Mouse (Mus musculus) lung, postnatal 0 days (tissue): ENCODE measurements around the gene Gnptab. TPM values are rescaled to one million over a fixed set of nuclear protein-coding genes. Genes with fewer than 3 reads are reported as not detected.
A peak's percentile ranks its signal among the peaks of the same experiment; 100 is the strongest.
"Not testable (repeated sequence)": the region's sequence is repeated elsewhere in the genome, so short reads cannot be mapped to it uniquely, and the experiment has no call there.

Experiments
- ATAC-seq: fragments of 200-750 bp; cut with Nextera tagmentation; 2 replicates; pipeline ENCODE4 v1.8.0; 2017; ENCODE audit warnings: moderate library complexity
- DNase-seq: peaks from one replicate; pipeline ENCODE4 v3.0.0-alpha.2; 2016; ENCODE audit warnings: low spot score
- H3K27ac ChIP-seq: fragments of 300-500 bp; sonication (generic); 2 replicates; pipeline ENCODE4 v1.5.1; 2014; ENCODE audit warnings: antibody characterized with exemption, mild to moderate bottlenecking, low read length, mixed read lengths
- H3K27me3 ChIP-seq: fragments of 300-500 bp; sonication (generic); replicated peaks from 2 replicates; pipeline ENCODE4 v1.6.1; 2014; ENCODE audit warnings: low read length, mixed read lengths; ENCODE audit not compliant: insufficient read depth
- H3K36me3 ChIP-seq: fragments of 300-500 bp; sonication (generic); 2 replicates; pipeline ENCODE4 v1.6.1; 2014; ENCODE audit warnings: low read length, mixed read lengths; ENCODE audit not compliant: insufficient read depth
- H3K4me1 ChIP-seq: fragments of 300-500 bp; sonication (generic); 2 replicates; pipeline ENCODE4 v1.6.1; 2014; ENCODE audit warnings: antibody characterized with exemption, low read depth, low read length, mixed read lengths; ENCODE audit not compliant: insufficient read depth
- H3K4me2 ChIP-seq: fragments of 300-500 bp; sonication (generic); replicated peaks from 2 replicates; pipeline ENCODE4 v1.6.1; 2014; ENCODE audit warnings: low read depth, mild to moderate bottlenecking, low read length, moderate library complexity, mixed read lengths
- H3K4me3 ChIP-seq: fragments of 300-500 bp; sonication (generic); 2 replicates; pipeline ENCODE4 v1.5.1; 2014; ENCODE audit warnings: low read depth, low read length
- H3K9ac ChIP-seq: fragments of 300-500 bp; sonication (generic); replicated peaks from 2 replicates; pipeline ENCODE4 v1.6.1; 2014; ENCODE audit warnings: low read depth, mild to moderate bottlenecking
- H3K9me3 ChIP-seq: fragments of 300-500 bp; sonication (generic); 2 replicates; pipeline ENCODE4 v1.6.1; 2016; ENCODE audit warnings: low read length, mixed read lengths
- CTCF ChIP-seq: IDR thresholded peaks from 2 replicates; pipeline ENCODE4 v1.5.1; 2016; ENCODE audit warnings: antibody characterized with exemption, mild to moderate bottlenecking
- EP300 ChIP-seq: IDR thresholded peaks from 2 replicates; pipeline ENCODE4 v1.6.1; 2016; ENCODE audit warnings: antibody characterized with exemption, mild to moderate bottlenecking, control low read depth
- WGBS: fragments of 180-500 bp; shearing (Covaris S2); extraction: QIAGEN DNeasy Blood & Tissue Kit; methylation state at CpG from one replicate; pipeline ENCODE4 v1.1.7; 2014; 5-methylcytosine and 5-hydroxymethylcytosine counted together
- polyA plus RNA-seq: library from polyadenylated mRNA; unstranded; fragments of >200 nt; fragmentation: Nextera tagmentation; extraction: Ambion mirVana; gene quantifications from 2 replicates; pipeline ENCODE4 v1.2.1, GENCODE M21; 2015

The Gnptab gene
- polyA plus RNA-seq, 1 experiment from 2014 or later: 9.9 TPM

DNA sequence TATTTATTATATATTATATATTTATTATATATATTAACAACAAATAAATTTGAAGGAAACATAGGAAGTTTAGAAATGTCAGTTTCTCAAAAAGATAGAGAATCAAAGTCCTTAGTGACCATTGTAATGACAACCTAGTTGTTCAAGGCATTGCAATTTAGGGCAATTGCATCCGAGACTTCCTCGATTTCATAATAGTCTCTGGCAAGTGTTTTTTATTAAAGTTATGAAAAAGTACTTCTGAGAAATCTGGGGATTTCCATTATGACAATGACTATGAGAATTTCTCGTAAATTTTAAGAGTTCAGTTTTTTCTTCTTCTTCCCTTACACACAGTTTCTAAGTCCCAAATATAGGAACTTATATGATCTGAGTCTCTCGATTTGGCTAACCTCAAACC is 6.5 kb upstream of the Gnptab start:
- H3K9ac ChIP-seq: no peak overlapping the region
- no peak for DNase-seq
- H3K27me3 ChIP-seq: no peaks in the 10 kb centered on the region
- no peak overlapping the region for H3K4me3 ChIP-seq
- no peak for TF ChIP-seq EP300
- TF ChIP-seq CTCF: no peak
- no peaks in the 10 kb centered on the region for H3K36me3 ChIP-seq
- H3K9me3 ChIP-seq: no peaks in the 10 kb centered on the region
- ATAC-seq: no peak
- no peak overlapping the region for H3K27ac ChIP-seq
- 80% methylated on average over 4 of the region's 4 CpGs for WGBS
- no peak overlapping the region for H3K4me2 ChIP-seq
- H3K4me1 ChIP-seq: no peaks in the 10 kb centered on the region

DNA sequence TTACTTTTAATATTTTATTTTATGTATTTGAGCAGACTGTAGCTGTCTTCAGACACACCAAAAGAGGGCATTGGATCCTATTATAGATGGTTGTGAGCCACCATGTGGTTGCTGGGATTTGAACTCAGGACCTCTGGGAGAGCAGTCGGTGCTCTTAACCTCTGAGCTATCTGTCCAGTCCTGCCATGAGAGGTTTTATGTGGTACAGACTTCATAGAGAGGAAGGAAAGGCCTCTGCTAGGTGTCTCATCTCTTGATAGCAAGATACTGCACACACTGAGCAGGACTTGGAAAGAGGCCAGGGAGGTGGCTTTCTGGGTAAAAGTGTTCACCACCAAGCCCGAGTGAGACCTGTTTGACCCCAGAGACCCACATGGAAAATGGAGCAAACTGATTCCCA is 6.0 kb upstream of the Gnptab start:
- 65% methylated on average over 2 of the region's 2 CpGs for WGBS

DNA sequence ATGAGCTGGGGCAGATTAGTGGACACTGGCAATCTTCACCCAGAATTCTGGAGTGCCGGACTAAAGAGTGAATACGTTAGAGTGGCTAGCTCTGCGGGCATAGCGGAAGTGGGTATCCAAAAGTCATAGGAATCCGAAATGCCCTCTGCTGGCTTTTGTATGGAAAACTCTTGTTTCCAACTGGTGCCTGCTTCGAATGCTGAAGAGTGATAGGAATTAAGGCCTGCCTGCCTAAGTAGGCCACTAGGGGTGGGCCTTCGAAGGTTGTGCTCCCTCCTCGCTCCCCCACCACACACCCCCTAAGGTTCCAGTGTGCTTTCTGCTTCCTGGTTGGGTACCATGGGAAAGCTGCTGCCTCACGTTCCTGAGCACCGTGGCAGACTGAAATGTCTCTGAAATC is 3.9 kb upstream of the Gnptab start:
- no peak for ATAC-seq
- H3K4me1 ChIP-seq: no peaks in the 10 kb centered on the region
- 31% methylated on average over 10 of the region's 10 CpGs for WGBS
- DNase-seq: peak; percentile 62
- no peak overlapping the region for H3K4me3 ChIP-seq
- TF ChIP-seq EP300 (no peak), CTCF (peak; percentile 46)
- no peaks in the 10 kb centered on the region for H3K9me3 ChIP-seq
- H3K27me3 ChIP-seq: no peaks in the 10 kb centered on the region
- no peak overlapping the region for H3K9ac ChIP-seq
- peak overlapping the region; percentile 22; the same call in 1 of the 2 replicates for H3K4me2 ChIP-seq
- no peak overlapping the region for H3K27ac ChIP-seq
- no peaks in the 10 kb centered on the region for H3K36me3 ChIP-seq

More for the DNA sequence above, 6.0 kb upstream of the Gnptab start:
- not testable (repeated sequence) for H3K27me3 ChIP-seq, H3K4me2 ChIP-seq, H3K4me1 ChIP-seq, ATAC-seq, H3K36me3 ChIP-seq, H3K4me3 ChIP-seq, H3K27ac ChIP-seq, H3K9ac ChIP-seq, H3K9me3 ChIP-seq, DNase-seq

DNA sequence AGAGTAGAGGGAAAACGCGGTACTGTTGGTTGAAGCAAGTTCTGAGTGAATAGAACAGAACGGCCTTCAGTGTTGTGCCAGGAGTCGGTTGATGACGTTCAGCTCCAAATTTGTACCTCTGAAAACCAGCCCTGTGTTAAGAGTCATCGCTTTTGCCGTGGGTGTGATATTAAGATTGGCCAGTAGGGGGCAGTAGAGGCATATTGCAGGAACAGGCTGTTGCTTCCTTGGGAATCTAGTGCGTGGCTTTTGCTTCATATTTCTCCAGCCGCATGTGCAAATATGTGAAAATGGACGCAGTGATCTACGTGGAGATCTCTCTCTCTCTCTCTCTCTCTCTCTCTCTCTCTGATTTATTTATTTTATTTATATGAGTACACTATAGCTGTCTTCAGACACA is 2.2 kb upstream of the Gnptab start:
- no peak for TF ChIP-seq EP300
- peak; percentile 99 for TF ChIP-seq CTCF
- Histone ChIP-seq H3K27ac (no peak overlapping the region), H3K9me3 (no peaks in the 10 kb centered on the region), H3K4me1 (peaks cover 4% of the 10 kb centered on the region; the same call in 1 of the 2 replicates), H3K9ac (no peak overlapping the region), H3K27me3 (no peaks in the 10 kb centered on the region), H3K36me3 (no peaks in the 10 kb centered on the region), H3K4me2 (0 out of 2 replicates have a peak overlapping the region, but pooled peaks have one; percentile 5), H3K4me3 (no peak overlapping the region)
- WGBS: 2% methylated on average over 11 of the region's 11 CpGs
- peak; percentile 14; the same call in 1 of the 2 replicates for ATAC-seq
- peak; percentile 83 for DNase-seq

DNA sequence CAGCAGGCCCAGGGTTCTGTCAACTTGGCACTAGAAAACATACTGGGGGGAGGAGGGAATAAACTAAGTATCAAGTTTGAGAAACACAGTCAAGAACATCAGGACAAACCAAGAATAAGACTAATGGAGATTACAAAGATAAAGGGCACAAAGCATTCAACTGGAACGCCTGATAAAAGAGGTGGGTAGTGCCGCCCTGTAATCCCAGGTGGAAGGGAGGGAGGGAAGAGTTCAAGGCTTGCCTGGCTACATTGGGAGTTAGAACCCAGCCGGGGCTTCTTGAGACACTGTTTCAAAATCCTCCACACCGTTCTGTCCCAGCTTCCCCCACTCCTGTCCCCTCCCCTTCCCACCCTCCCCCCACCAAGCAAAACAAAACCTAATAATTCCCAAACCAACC is 1.3 kb upstream of the Gnptab start:
- H3K4me2 ChIP-seq: no peak overlapping the region

DNA sequence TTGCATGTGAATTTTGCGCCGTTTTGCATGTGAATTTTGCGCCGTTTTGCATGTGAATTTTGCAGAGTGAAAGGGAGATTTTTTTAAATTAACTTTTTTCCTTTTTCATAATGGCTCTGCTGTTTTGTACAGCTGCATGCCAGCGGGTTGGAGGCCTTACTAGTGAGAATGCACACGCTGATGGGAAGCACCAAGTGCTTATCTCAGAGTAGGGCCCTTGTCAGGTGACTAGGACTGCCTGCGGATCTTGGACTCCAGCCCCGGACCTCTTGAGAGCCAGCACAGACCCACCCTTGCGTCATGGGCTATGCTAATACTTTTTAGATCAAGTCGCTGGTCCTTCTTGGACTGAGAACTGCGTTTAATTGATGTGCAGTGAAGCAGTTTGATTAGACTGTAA is 1.1 kb downstream of the Gnptab start:
- TF ChIP-seq EP300: peak; percentile 28; the same call in 1 of the 2 replicates
- no peak for TF ChIP-seq CTCF
- Histone ChIP-seq H3K27ac (peak overlapping the region; percentile 69), H3K9me3 (no peaks in the 10 kb centered on the region), H3K4me1 (peaks cover 4% of the 10 kb centered on the region; the same call in 1 of the 2 replicates), H3K4me3 (peak overlapping the region; percentile 77), H3K27me3 (no peaks in the 10 kb centered on the region), H3K4me2 (peak overlapping the region; percentile 98), H3K36me3 (no peaks in the 10 kb centered on the region), H3K9ac (no peak overlapping the region)
- WGBS: 3% methylated on average over 11 of the region's 11 CpGs
- ATAC-seq (peak; percentile 80), DNase-seq (peak; percentile 85)

More for the DNA sequence above, 1.3 kb upstream of the Gnptab start:
- H3K9me3 ChIP-seq: no peaks in the 10 kb centered on the region
- no peak overlapping the region for H3K27ac ChIP-seq
- H3K36me3 ChIP-seq: no peaks in the 10 kb centered on the region
- H3K27me3 ChIP-seq: no peaks in the 10 kb centered on the region
- ATAC-seq: no peak
- no peak overlapping the region for H3K9ac ChIP-seq
- peaks cover 4% of the 10 kb centered on the region; the same call in 1 of the 2 replicates for H3K4me1 ChIP-seq
- no peak for DNase-seq
- 65% methylated on average over 4 of the region's 4 CpGs for WGBS
- TF ChIP-seq CTCF (no peak), EP300 (no peak)
- no peak overlapping the region for H3K4me3 ChIP-seq
